8 mouse cellular contexts compared by ENCODE assay signal in genomic region chr14:25479841-25480252, GRCm38 (mm10). TPM values are rescaled to one million over a fixed set of nuclear protein-coding genes. Genes with fewer than 3 reads are reported as not detected.
A peak's percentile ranks its signal among the peaks of the same experiment; 100 is the strongest.
DNase-seq lines count a peak whose midpoint lies in the region; ATAC-seq and TF ChIP-seq lines count a peak whose summit lies in the region.

No protein-coding gene starts in this region.

- 0 out of 2 replicates have a peak, but pooled peaks have one; percentile 15 for ATAC-seq in kidney, postnatal 0 days (replicated peaks; ENCODE audit: low FRiP score, low read depth)
- ATAC-seq in erythroblast, adult 5-6 weeks (replicated peaks; ENCODE audit: low FRiP score, poor library complexity, severe bottlenecking), result peak; percentile 47
- peak; percentile 20 for ATAC-seq in intestine, embryonic 16.5 days
- ATAC-seq in monocyte, adult 5-6 weeks (replicated peaks; ENCODE audit: insufficient number of reproducible peaks, low FRiP score, low TSS enrichment, poor library complexity, severe bottlenecking), result peak; percentile 36

- H3K27me3 ChIP-seq in kidney, postnatal 0 days (ENCODE audit: insufficient read depth, low read length), result no peaks in the 10 kb centered on the region
- no peaks in the 10 kb centered on the region for H3K27me3 ChIP-seq in intestine, embryonic 16.5 days (replicated peaks; ENCODE audit: control insufficient read depth, insufficient read depth, low read length)

- no peak overlapping the region for H3K4me3 ChIP-seq in kidney, postnatal 0 days (replicated peaks; ENCODE audit: low read depth, low read length)
- no peak overlapping the region for H3K4me3 ChIP-seq in intestine, embryonic 16.5 days (ENCODE audit: low read length)

- WGBS in kidney, postnatal 0 days, result 61% methylated on average over 3 of the region's 3 CpGs
- 61% methylated on average over 3 of the region's 3 CpGs for WGBS in intestine, embryonic 16.5 days

- no peaks in the 10 kb centered on the region for H3K36me3 ChIP-seq in kidney, postnatal 0 days (ENCODE audit: insufficient read depth, low read length)
- no peaks in the 10 kb centered on the region for H3K36me3 ChIP-seq in intestine, embryonic 16.5 days (ENCODE audit: control insufficient read depth, insufficient read depth, low read length)

- intact Hi-C loops in gastrocnemius, postnatal 14 days (cut with DNase I; ENCODE audit: low total_unique reads), result no loop called here

- no peak overlapping the region for H3K4me2 ChIP-seq in kidney, postnatal 0 days (ENCODE audit: low read length)
- H3K4me2 ChIP-seq in intestine, embryonic 16.5 days (ENCODE audit: low read depth, low read length), result no peak overlapping the region

- no peak overlapping the region for H3K9ac ChIP-seq in kidney, postnatal 0 days (ENCODE audit: low read depth, low read length)
- H3K9ac ChIP-seq in intestine, embryonic 16.5 days (ENCODE audit: low read depth, low read length), result no peak overlapping the region

- DNase-seq in kidney, postnatal 0 days (ENCODE audit: low spot score), result no peak
- DNase-seq in kidney, postnatal 14 days, result no peak
- DNase-seq in layer of hippocampus, adult 9-11 months, result no peak
- DNase-seq in gastrocnemius, postnatal 4 days (ENCODE audit: low spot score in 2 of 2), result no peak
- DNase-seq in gastrocnemius, postnatal 14 days, result no peak

- TF ChIP-seq CTCF in kidney, postnatal 0 days (IDR thresholded peaks at IDR 0.05; ENCODE audit: low read depth), result no peak

- H3K4me1 ChIP-seq in kidney, postnatal 0 days (replicated peaks; ENCODE audit: insufficient read depth, low read length), result peaks cover 82% of the 10 kb centered on the region
- peaks cover 77% of the 10 kb centered on the region for H3K4me1 ChIP-seq in intestine, embryonic 16.5 days (ENCODE audit: control insufficient read depth, insufficient read depth, low read length)

- no peaks in the 10 kb centered on the region for H3K9me3 ChIP-seq in kidney, postnatal 0 days (replicated peaks; ENCODE audit: low read length)
- H3K9me3 ChIP-seq in intestine, embryonic 16.5 days (ENCODE audit: control insufficient read depth, low read length), result no peaks in the 10 kb centered on the region

- H3K27ac ChIP-seq in kidney, postnatal 0 days, result peak overlapping the region; percentile 92
- peak overlapping the region; percentile 96 for H3K27ac ChIP-seq in intestine, embryonic 16.5 days (ENCODE audit: low read length)

RNA-seq across cellular contexts. Expression of gene Zmiz1, which starts 20.9 kb away (rescaled TPM):
- 25.0 and 26.6 TPM in 2 replicates for polyA plus RNA-seq in kidney, postnatal 0 days (2015; fragmentation: Nextera tagmentation; extraction: Ambion mirVana)
- 20.6 and 25.3 TPM in 2 replicates for total RNA-seq in erythroblast, adult 5-6 weeks (2015; ENCODE audit: low replicate concordance)
- total RNA-seq in erythroblast, adult 5-6 weeks (2017; ENCODE audit: low replicate concordance), result 1.4 and 12.3 TPM in 2 replicates
- 21.2 and 22.3 TPM in 2 replicates for polyA plus RNA-seq in intestine, embryonic 16.5 days (2015; fragmentation: Nextera tagmentation; extraction: Ambion mirVana)
- total RNA-seq in monocyte, adult 5-6 weeks (2017), result 18.2 to 63.6 TPM (median 22.9 TPM) in 3 replicates
- 10 to 100 TPM; 53.8 to 55.2 TPM for total RNA-seq in gastrocnemius, postnatal 4 days (2021)
- total RNA-seq in gastrocnemius, postnatal 14 days (2021), result 10 to 100 TPM; 30.3 to 36.0 TPM
